Mouse (Mus musculus) macrophage (primary cell): ENCODE results near the gene Mmab. TPM values are rescaled to one million over a fixed set of nuclear protein-coding genes. Genes with fewer than 3 reads are reported as not detected.

ENCODE experiments used
- H3K27ac ChIP-seq: fragments of 350-480 bp; formaldehyde crosslinking; 2 replicates; pipeline ENCODE4 v1.9.0; 2021
- H3K36me3 ChIP-seq: fragments of 350-480 bp; formaldehyde crosslinking; 2 replicates; pipeline ENCODE4 v1.9.0; 2021; ENCODE audit errors: inconsistent target
- H3K4me3 ChIP-seq: fragments of 350-480 bp; formaldehyde crosslinking; 2 replicates; pipeline ENCODE4 v1.9.0; 2021; ENCODE audit errors: inconsistent target
- H3K79me2 ChIP-seq: fragments of 350-480 bp; formaldehyde crosslinking; 2 replicates; pipeline ENCODE4 v1.9.0; 2021; ENCODE audit errors: inconsistent target
- WGBS: methylation state at CpG from one replicate; pipeline ENCODE4 v1.1.7; 2026; ENCODE audit warnings: inconsistent platforms; ENCODE audit not compliant: missing documents; 5-methylcytosine and 5-hydroxymethylcytosine counted together
- polyA plus RNA-seq: library from polyadenylated mRNA; stranded (reverse); fragments of 250-400 nt; gene quantifications from 3 replicates; pipeline ENCODE4 v1.2.4, GENCODE M21; 2018; ENCODE audit warnings: inconsistent platforms

The Mmab gene
- polyA plus RNA-seq, 1 experiment from 2014 or later: 6.5 TPM

DNA sequence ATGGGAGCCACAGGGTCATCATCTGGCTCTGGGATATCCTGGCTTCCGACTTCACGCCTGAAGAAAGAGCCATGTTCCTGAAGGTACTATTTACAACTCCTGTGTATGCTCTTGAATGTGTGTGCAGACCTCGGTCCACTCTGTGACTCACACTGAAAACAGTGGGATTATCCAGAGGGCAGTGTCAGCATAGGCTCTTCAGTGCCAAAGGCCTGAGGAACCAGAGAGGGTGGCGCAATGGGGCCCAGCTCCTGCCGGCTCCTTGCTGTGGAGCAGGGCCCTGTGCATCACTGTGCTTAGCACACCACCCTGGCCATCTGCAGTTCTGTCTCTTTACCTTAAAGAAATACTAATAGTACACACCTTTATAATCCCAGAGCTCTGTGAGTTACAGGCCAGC lies 28.3 kb downstream of the Mmab start:
- Histone ChIP-seq H3K36me3 (peaks cover 97% of the 10 kb centered on the region), H3K79me2 (no peaks in the 10 kb centered on the region), H3K27ac (no peak overlapping the region), H3K4me3 (no peak overlapping the region)
- 84% methylated on average over 5 of the region's 5 CpGs for WGBS

DNA sequence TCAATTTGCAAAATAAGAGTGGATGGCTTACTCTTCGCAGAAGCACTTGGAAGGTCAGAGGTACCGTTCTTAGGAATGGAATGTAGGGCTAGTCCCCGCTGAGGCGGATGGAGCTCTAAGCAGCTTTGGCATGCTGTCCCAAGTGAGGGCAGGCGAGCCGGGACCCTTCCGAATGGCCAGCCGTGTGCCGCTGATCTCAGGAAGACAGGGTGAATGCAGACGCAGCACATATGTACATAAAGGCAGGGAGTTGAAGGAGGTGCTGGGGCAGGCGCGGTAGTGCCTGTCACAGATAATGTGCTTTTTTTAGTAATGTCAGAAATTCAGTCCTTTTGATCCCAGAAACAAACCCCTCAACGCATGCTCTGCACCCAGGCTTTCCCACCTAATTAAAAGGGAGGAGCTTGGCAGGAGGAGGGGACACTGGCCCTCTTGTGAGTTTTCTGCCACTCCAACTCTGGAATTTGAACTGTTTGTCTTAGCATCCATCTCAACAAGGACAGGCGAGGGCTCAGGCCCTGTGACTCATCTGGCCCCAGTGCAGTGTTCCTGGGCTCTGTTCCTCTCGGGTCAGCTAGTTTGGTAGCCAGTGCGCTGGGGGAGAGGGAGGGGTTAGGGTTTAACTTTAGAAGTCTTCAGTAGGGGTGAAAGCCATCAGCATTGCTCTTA lies 30.7 kb downstream of the Mmab start:
- WGBS: 93% methylated on average over 16 of the region's 16 CpGs
- peaks cover 97% of the 10 kb centered on the region for H3K36me3 ChIP-seq
- no peaks in the 10 kb centered on the region for H3K79me2 ChIP-seq
- H3K4me3 ChIP-seq: no peak overlapping the region
- H3K27ac ChIP-seq: no peak overlapping the region

DNA sequence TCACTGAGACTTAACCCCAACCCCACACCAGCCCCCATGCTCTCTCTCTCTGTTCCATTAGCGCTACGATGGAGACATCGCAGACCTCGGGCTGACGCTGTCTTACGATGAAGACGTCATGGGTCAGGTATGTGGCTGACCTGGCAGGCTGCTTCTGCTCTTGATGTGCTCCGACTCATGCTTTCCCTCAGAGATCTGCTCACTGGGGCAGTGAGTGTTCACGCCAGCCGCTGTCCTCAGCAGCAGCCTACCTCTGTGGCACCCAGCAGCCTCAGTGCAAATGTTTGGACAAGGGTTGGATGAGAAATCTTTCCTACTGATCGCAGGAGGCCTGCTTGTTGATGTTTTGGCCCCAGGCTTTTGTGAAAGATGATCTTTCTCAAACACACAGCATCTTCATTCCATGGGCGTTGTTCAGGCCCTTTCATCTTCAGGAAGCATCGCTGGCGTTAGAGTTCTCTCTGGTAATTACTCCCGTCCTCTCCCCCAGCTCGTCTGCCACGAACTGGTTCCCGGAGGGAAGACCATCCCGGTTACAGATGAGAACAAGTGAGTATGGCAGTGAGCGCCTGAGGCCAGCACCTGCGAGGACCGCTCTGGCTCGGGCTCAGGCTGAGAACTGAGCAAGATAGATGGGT lies 31.4 kb downstream of the Mmab start:
- WGBS: 95% methylated on average over 18 of the region's 23 CpGs
- H3K79me2 ChIP-seq: no peaks in the 10 kb centered on the region
- H3K36me3 ChIP-seq: peaks cover 97% of the 10 kb centered on the region
- no peak overlapping the region for H3K27ac ChIP-seq
- no peak overlapping the region for H3K4me3 ChIP-seq

DNA sequence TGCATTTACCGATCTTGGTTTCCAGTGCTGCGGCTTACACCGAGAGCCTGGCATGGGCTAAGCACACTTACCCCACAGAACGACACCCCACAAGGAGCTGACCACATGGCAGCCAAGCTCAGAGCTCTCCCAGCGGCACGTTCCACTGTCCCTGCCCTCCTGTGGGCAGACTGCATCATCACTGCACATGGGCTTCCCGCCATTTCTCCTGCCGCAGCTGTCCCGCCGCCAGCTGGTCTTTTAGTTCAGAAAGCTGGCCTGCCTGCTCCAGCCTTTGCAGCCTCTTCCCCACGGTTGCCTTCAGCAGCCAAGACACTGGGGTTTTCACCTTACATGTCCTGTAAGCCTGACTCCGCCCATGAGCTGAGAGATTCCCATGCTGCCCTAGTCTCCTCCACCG lies 33.4 kb downstream of the Mmab start:
- H3K36me3 ChIP-seq: peaks cover 98% of the 10 kb centered on the region
- no peaks in the 10 kb centered on the region for H3K79me2 ChIP-seq
- 92% methylated on average over 13 of the region's 13 CpGs for WGBS
- H3K4me3 ChIP-seq: no peak overlapping the region
- no peak overlapping the region for H3K27ac ChIP-seq

DNA sequence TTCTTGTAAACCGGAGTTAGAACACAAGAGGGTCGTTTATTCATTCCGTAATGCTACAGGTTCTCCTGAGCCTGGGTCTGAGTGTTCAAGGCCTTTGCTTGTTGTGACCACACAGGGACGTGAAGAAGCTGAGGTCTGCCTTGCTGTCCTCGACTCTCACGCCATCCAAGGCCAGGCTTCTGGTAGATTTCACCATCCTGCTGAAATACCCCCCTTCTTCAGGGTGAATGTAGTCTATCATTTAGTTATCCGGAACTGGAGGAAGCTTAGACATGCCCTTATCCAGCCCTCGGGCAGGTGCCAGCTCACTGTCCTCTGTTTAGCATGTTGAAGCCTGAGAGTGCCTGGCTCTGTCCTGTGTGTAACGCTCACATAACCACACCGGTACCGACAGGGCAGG lies 35.0 kb downstream of the Mmab start:
- Histone ChIP-seq H3K4me3 (no peak overlapping the region), H3K79me2 (no peaks in the 10 kb centered on the region), H3K27ac (no peak overlapping the region), H3K36me3 (peaks cover 99% of the 10 kb centered on the region)
- WGBS: over 99% methylated on average over 11 of the region's 11 CpGs

DNA sequence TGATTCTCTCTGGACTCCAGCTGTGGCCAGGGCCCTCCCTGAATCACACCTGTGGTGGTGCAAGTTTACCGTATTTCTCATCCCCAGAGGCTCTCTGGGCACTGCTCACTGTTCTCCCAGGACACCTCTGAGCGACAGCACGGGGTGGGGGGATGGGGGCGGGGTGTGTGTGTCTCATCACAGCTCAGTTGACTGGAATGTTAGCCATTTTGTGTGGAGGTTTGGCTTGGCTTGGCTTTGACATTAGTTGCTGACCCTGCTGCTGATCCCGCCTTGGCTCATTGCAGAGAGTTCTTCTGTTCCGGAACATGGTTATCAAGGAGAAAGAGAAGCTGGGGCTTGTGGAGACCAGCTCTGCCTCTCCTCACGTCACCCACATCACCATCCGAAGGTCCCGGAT lies 36.0 kb downstream of the Mmab start:
- no peaks in the 10 kb centered on the region for H3K79me2 ChIP-seq
- peaks cover 99% of the 10 kb centered on the region for H3K36me3 ChIP-seq
- no peak overlapping the region for H3K27ac ChIP-seq
- 95% methylated on average over 9 of the region's 9 CpGs for WGBS
- H3K4me3 ChIP-seq: no peak overlapping the region

DNA sequence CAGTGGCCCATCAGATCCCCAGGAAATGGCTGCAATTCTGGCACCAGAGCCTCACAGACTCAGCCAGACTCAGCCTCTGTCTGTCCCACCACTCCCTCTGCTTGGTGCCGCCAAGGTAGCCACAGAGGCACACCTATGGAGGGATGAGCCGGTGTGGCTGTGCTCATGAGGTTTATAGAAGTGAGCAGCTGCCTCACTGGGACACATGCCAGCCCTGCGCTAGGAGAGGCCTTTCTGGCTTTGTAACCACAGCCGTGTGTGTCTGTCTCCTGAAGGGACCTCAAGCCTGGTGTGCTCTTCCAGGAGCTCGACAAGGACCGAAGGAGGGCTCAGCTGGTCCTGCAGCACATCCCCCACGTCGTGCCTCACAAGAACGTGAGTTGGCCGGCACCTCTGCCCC lies 36.6 kb downstream of the Mmab start:
- Histone ChIP-seq H3K27ac (no peak overlapping the region), H3K36me3 (peaks cover 99% of the 10 kb centered on the region), H3K79me2 (no peaks in the 10 kb centered on the region), H3K4me3 (no peak overlapping the region)
- 93% methylated on average over 10 of the region's 10 CpGs for WGBS

DNA sequence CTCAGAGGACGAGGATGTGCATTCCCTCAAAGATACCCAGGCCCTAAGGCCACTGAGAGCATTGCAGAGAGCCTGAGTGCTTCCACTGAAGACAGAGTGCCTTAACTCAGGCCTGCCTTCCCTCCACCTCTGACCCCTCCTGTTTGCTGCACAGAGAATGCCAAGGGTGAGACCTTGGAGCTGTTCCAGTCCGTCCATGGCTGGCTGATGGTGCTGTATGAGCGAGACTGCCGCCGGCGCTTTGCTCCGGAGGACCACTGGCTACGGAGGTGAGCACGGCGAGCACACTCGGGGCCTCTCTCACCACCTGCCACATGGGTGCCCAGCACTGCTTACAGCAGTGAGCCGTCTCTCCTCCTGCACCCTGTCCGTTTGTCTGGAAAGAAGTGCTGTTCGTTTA lies 37.3 kb downstream of the Mmab start:
- Histone ChIP-seq H3K27ac (no peak overlapping the region), H3K36me3 (peaks cover 99% of the 10 kb centered on the region), H3K4me3 (no peak overlapping the region), H3K79me2 (no peaks in the 10 kb centered on the region)
- WGBS: 94% methylated on average over 14 of the region's 14 CpGs

DNA sequence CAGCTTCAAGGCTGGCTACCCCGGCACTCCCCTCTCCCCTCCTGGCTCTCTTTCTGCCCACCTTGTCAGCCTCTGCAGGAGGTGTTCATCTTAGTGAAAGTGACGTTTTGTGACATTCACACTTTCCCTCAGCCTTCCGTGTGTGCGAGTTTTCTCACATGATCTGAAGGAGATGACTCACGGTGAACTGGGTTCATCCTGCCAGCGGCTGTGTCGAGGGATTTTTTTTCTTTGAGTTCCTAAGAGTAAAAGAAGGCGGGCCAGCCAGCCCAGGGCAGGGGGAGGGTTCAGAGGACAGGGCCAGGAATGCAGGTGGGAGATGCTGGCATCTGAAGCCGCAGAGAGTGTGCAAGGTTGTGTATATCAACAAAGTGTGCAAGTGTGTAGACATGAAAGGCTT lies 50.7 kb downstream of the Mmab start:
- Histone ChIP-seq H3K36me3 (peaks cover 88% of the 10 kb centered on the region), H3K79me2 (no peaks in the 10 kb centered on the region), H3K27ac (no peak overlapping the region), H3K4me3 (no peak overlapping the region)
- WGBS: 86% methylated on average over 9 of the region's 9 CpGs

DNA sequence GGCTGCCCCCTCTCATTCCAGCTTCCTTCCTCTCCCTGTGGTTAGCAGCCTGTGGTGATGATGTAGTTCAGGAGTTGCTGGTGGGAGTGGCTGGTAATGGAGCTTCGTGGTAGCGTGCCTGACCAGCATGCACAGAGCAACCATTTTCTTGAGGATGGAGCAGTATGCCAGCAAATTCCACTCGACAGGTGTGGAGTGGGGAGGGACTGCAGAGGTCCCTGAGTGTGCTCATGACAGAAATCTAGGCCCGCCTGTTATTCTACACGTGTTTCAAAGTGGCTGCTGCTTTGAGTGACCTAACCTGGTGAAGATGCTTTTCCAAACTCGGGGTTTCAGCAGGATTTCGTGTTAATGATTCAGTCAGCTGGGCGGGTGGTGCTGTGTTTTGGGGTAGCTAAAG lies 59.4 kb downstream of the Mmab start:
- H3K36me3 ChIP-seq: peaks cover 40% of the 10 kb centered on the region

DNA sequence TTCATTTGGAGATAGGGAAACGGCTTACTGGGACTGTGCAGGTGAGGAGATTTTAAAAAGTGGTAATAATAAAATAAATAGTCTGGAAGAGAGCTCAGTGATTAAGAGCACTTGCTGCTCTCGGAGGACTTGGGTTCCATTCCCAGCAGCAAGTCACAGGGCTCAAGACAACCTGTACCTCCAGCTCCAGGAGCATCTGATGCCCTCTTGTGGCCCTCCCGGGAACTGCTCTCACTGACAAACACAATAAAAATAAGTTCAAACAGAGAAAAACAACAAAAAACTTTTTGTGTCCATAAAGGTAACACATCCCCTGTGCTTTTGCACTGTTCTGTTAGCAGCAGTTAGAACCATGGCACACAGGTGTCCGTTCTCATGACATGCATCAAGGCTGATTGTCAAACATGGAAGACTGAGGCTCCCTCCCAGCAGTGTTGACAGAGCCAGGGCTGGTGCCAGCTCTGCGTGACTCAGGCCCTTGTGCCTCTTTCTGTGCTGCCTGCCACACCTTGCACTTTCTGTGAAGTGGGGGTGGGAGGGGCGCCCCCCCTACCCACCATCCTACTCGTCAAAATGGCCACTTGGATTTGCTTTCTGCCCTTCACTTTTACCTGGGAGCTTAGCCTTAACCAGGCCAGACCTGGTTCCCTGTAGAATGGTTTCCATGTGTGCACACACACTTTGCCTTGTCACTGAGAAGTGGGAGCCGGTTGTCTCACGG lies 60.5 kb downstream of the Mmab start:
- Histone ChIP-seq H3K79me2 (peaks cover 57% of the 10 kb centered on the region), H3K4me3 (no peak overlapping the region), H3K36me3 (peaks cover 28% of the 10 kb centered on the region), H3K27ac (no peak overlapping the region)
- 85% methylated on average over 9 of the region's 9 CpGs for WGBS

More for the DNA sequence above, 59.4 kb downstream of the Mmab start:
- H3K4me3 ChIP-seq: no peak overlapping the region
- peaks cover 46% of the 10 kb centered on the region for H3K79me2 ChIP-seq
- no peak overlapping the region for H3K27ac ChIP-seq
- WGBS: 82% methylated on average over 8 of the region's 8 CpGs

Other genes with a start within 250 kb of the Mmab start
- gene Foxn4, start 170.3 kb downstream of the Mmab start, polyA plus RNA-seq: not detected in 3 replicates
- 0.27 to 0.34 TPM (median 0.30 TPM) in 3 replicates for gene Myo1h, start 154.9 kb downstream of the Mmab start, polyA plus RNA-seq
- gene Kctd10, start 63.6 kb downstream of the Mmab start, polyA plus RNA-seq: 35.6 to 52.1 TPM (median 46.0 TPM) in 3 replicates
- gene Ube3b, start 63.5 kb downstream of the Mmab start, polyA plus RNA-seq: 30.9 to 38.3 TPM (median 37.2 TPM) in 3 replicates
- gene Mvk, start 209 bp upstream of the Mmab start, polyA plus RNA-seq: 7.8 to 26.3 TPM (median 14.2 TPM) in 3 replicates
- gene Fam222a, start 124.0 kb upstream of the Mmab start, polyA plus RNA-seq: 0.33 to 1.2 TPM (median 0.96 TPM) in 3 replicates
- gene Trpv4, start 214.4 kb upstream of the Mmab start, polyA plus RNA-seq: 4.4 to 12.1 TPM (median 7.1 TPM) in 3 replicates
- gene Gltp, start 246.9 kb upstream of the Mmab start, polyA plus RNA-seq: 289 to 530 TPM (median 368 TPM) in 3 replicates